Mouse (Mus musculus) neural tube, embryonic 14.5 days (tissue): Measurements from ENCODE around the gene Lta. TPM values are rescaled to one million over a fixed set of nuclear protein-coding genes. Genes with fewer than 3 reads are reported as not detected.

Experiments
- ATAC-seq: fragments of 200-750 bp; cut with Nextera tagmentation; 2 replicates; pipeline ENCODE4 v1.8.0; 2017; ENCODE audit warnings: low read depth, mild to moderate bottlenecking, moderate TSS enrichment, moderate library complexity
- H3K27ac ChIP-seq: fragments of 300-500 bp; sonication (generic); 2 replicates; pipeline ENCODE4 v1.5.1; 2014; ENCODE audit warnings: low read depth, mild to moderate bottlenecking, control low read depth, low read length, moderate library complexity, mixed read lengths
- H3K27me3 ChIP-seq: fragments of 300-500 bp; sonication (generic); 2 replicates; pipeline ENCODE4 v1.6.1; 2014; ENCODE audit warnings: low read length; ENCODE audit not compliant: control insufficient read depth, insufficient read depth
- H3K36me3 ChIP-seq: fragments of 300-500 bp; sonication (generic); 2 replicates; pipeline ENCODE4 v1.6.1; 2014; ENCODE audit warnings: low read length, mixed read lengths; ENCODE audit not compliant: control insufficient read depth, insufficient read depth
- H3K4me1 ChIP-seq: fragments of 300-500 bp; sonication (generic); 2 replicates; pipeline ENCODE4 v1.6.1; 2014; ENCODE audit warnings: low read length; ENCODE audit not compliant: control insufficient read depth, insufficient read depth
- H3K4me2 ChIP-seq: fragments of 300-500 bp; sonication (generic); 2 replicates; pipeline ENCODE4 v1.6.1; 2014; ENCODE audit warnings: mild to moderate bottlenecking, low read depth, low read length, control low read depth
- H3K4me3 ChIP-seq: fragments of 300-500 bp; sonication (generic); 2 replicates; pipeline ENCODE4 v1.5.1; 2014; ENCODE audit warnings: low read depth, low read length, control low read depth, mixed read lengths
- H3K9ac ChIP-seq: fragments of 300-500 bp; sonication (generic); replicated peaks from 2 replicates; pipeline ENCODE4 v1.6.1; 2014; ENCODE audit warnings: low read depth, mild to moderate bottlenecking, control low read depth, low read length, mixed read lengths
- H3K9me3 ChIP-seq: fragments of 300-500 bp; sonication (generic); 2 replicates; pipeline ENCODE4 v1.6.1; 2016; ENCODE audit warnings: low read length; ENCODE audit not compliant: control insufficient read depth
- WGBS: fragments of 180-500 bp; shearing (Covaris S2); extraction: QIAGEN DNeasy Blood & Tissue Kit; methylation state at CpG from one replicate; pipeline ENCODE4 v1.1.7; 2014; 5-methylcytosine and 5-hydroxymethylcytosine counted together
- microRNA-seq: library from miRNA; unstranded; fragments of <30 nt; microRNA quantifications from one replicate; pipeline ENCODE4, GENCODE M21; 2016
- polyA plus RNA-seq: library from polyadenylated mRNA; unstranded; fragments of >200 nt; fragmentation: Nextera tagmentation; extraction: Ambion mirVana; gene quantifications from 2 replicates; pipeline ENCODE4 v1.2.1, GENCODE M21; 2014

Lta gene
- polyA plus RNA-seq, 1 experiment from 2014 or later, result 0.24 TPM

- Histone ChIP-seq H3K4me3 (no peak overlapping the region), H3K4me2 (no peak overlapping the region), H3K27ac (no peak overlapping the region), H3K27me3 (no peaks in the 10 kb centered on the region), H3K9me3 (no peaks in the 10 kb centered on the region), H3K4me1 (no peaks in the 10 kb centered on the region), H3K9ac (no peak overlapping the region), H3K36me3 (peaks cover 98% of the 10 kb centered on the region)
- ATAC-seq, result no peak
- 97% methylated on average over 4 of the region's 4 CpGs for WGBS
Observed at GRCm38 (mm10) chr17:35153931-35154330, 51.2 kb downstream of the Lta start.

Small RNA genes within 50 kb of the gene (microRNA-seq; reads per million reads assigned to microRNA genes)
- gene Mir6973a (not detected), gene Mir6974 (not detected), gene Mir6975 (2.6 reads per million), gene Mir8094 (not detected)

Other genes with a start within 250 kb of the Lta start
- 0.27 and 0.35 TPM in 2 replicates for gene Hspa1b, start 246.1 kb downstream of the Lta start, polyA plus RNA-seq
- gene Gm20481, start 235.4 kb downstream of the Lta start, polyA plus RNA-seq, result not detected in 2 replicates
- 7.0 and 7.6 TPM in 2 replicates for gene Hspa1a, start 233.2 kb downstream of the Lta start, polyA plus RNA-seq
- 1.6 and 2.8 TPM in 2 replicates for gene Hspa1l, start 232.6 kb downstream of the Lta start, polyA plus RNA-seq
- gene Lsm2, start 223.5 kb downstream of the Lta start, polyA plus RNA-seq, result 89.1 and 89.5 TPM in 2 replicates
- gene Vars, start 204.4 kb downstream of the Lta start, polyA plus RNA-seq, result 51.4 and 56.9 TPM in 2 replicates
- 0.11 and 0.15 TPM in 2 replicates for gene Vwa7, start 188.8 kb downstream of the Lta start, polyA plus RNA-seq
- 2.1 and 2.2 TPM in 2 replicates for gene Sapcd1, start 177.3 kb downstream of the Lta start, polyA plus RNA-seq
- 1.9 and 2.2 TPM in 2 replicates for gene Msh5, start 158.6 kb downstream of the Lta start, polyA plus RNA-seq
- gene Clic1, start 155.4 kb downstream of the Lta start, polyA plus RNA-seq, result 13.3 and 37.0 TPM in 2 replicates
- 269 and 303 TPM in 2 replicates for gene Ddah2, start 146.3 kb downstream of the Lta start, polyA plus RNA-seq
- gene Ly6g6c, start 140.0 kb downstream of the Lta start, polyA plus RNA-seq, result not detected in 2 replicates
- gene Mpig6b, start 139.2 kb downstream of the Lta start, polyA plus RNA-seq, result 0.12 and 0.15 TPM in 2 replicates
- 0.46 and 0.66 TPM in 2 replicates for gene Ly6g6e, start 128.4 kb downstream of the Lta start, polyA plus RNA-seq
- 0.84 and 1.8 TPM in 2 replicates for gene Ly6g6d, start 127.3 kb downstream of the Lta start, polyA plus RNA-seq
- 0.23 TPM in 1 of 2 replicates, not detected in the other for gene Ly6g6f, start 119.7 kb downstream of the Lta start, polyA plus RNA-seq
- 82.3 and 92.5 TPM in 2 replicates for gene Abhd16a, start 116.1 kb downstream of the Lta start, polyA plus RNA-seq
- not detected in 2 replicates for gene Ly6g5c, start 97.1 kb downstream of the Lta start, polyA plus RNA-seq
- 0.52 and 0.92 TPM in 2 replicates for gene Ly6g5b, start 89.9 kb downstream of the Lta start, polyA plus RNA-seq
- 22.2 and 23.7 TPM in 2 replicates for gene Gpank1, start 83.9 kb downstream of the Lta start, polyA plus RNA-seq
- 361 and 363 TPM in 2 replicates for gene Csnk2b, start 83.3 kb downstream of the Lta start, polyA plus RNA-seq
- gene D17H6S53E, start 79.0 kb downstream of the Lta start, polyA plus RNA-seq, result 8.1 and 9.7 TPM in 2 replicates
- gene Apom, start 73.3 kb downstream of the Lta start, polyA plus RNA-seq, result 0.75 and 0.89 TPM in 2 replicates
- gene Bag6, start 70.2 kb downstream of the Lta start, polyA plus RNA-seq, result 88.3 and 102 TPM in 2 replicates
- 181 and 195 TPM in 2 replicates for gene Prrc2a, start 40.5 kb downstream of the Lta start, polyA plus RNA-seq
- 6.7 and 10.7 TPM in 2 replicates for gene Aif1, start 29.3 kb downstream of the Lta start, polyA plus RNA-seq
- gene Lst1, start 16.9 kb downstream of the Lta start, polyA plus RNA-seq, result 3.7 and 8.8 TPM in 2 replicates
- gene Ltb, start 10.9 kb downstream of the Lta start, polyA plus RNA-seq, result 0.31 and 0.62 TPM in 2 replicates
- gene Tnf, start 3.3 kb downstream of the Lta start, polyA plus RNA-seq, result not detected in 2 replicates
- 0.44 TPM in 1 of 2 replicates, not detected in the other for gene Gm16181, start 15.5 kb upstream of the Lta start, polyA plus RNA-seq
- 118 and 154 TPM in 2 replicates for gene Atp6v1g2, start 28.3 kb upstream of the Lta start, polyA plus RNA-seq
- gene Nfkbil1, start 30.4 kb upstream of the Lta start, polyA plus RNA-seq, result 3.4 and 4.3 TPM in 2 replicates
- 373 and 383 TPM in 2 replicates for gene Ddx39b, start 36.4 kb upstream of the Lta start, polyA plus RNA-seq
- 99.9 and 111 TPM in 2 replicates for gene H2-D1, start 57.4 kb upstream of the Lta start, polyA plus RNA-seq
- gene H2-Q1, start 115.1 kb upstream of the Lta start, polyA plus RNA-seq, result 0.48 TPM in 1 of 2 replicates, not detected in the other
- gene H2-Q2, start 136.9 kb upstream of the Lta start, polyA plus RNA-seq, result 1.4 and 2.9 TPM in 2 replicates
- 0.55 and 0.90 TPM in 2 replicates for gene H2-Q4, start 174.3 kb upstream of the Lta start, polyA plus RNA-seq
- 0.54 and 1.4 TPM in 2 replicates for gene H2-Q6, start 219.5 kb upstream of the Lta start, polyA plus RNA-seq
- gene H2-Q7, start 233.8 kb upstream of the Lta start, polyA plus RNA-seq, result 4.3 and 5.5 TPM in 2 replicates